Mouse (Mus musculus): ENCODE data around the gene Nexmif. TPM values are rescaled to one million over a fixed set of nuclear protein-coding genes. Genes with fewer than 3 reads are reported as not detected.
A peak's percentile ranks its signal among the peaks of the same experiment; 100 is the strongest.
"Not testable (repeated sequence)": the region's sequence is repeated elsewhere in the genome, so short reads cannot be mapped to it uniquely, and the experiment has no call there.

Gene Nexmif
- polyA plus RNA-seq, 1 experiment from 2014 or later = 1.0 TPM

- H3K4me1 ChIP-seq (ENCODE audit: control insufficient read depth, insufficient read depth, low read length) = no peaks in the 10 kb centered on the region
- no peaks in the 10 kb centered on the region for H3K9me3 ChIP-seq (replicated peaks; ENCODE audit: control insufficient read depth, low read length)
- no peaks in the 10 kb centered on the region; the same call in 1 of the 2 replicates for H3K27me3 ChIP-seq (ENCODE audit: control insufficient read depth, insufficient read depth, low read length)
- no peaks in the 10 kb centered on the region for H3K36me3 ChIP-seq (ENCODE audit: control insufficient read depth, insufficient read depth)
- no peak overlapping the region for H3K9ac ChIP-seq (ENCODE audit: low read length)
- no peak for ATAC-seq (replicated peaks; ENCODE audit: extremely low read depth, insufficient read depth, low FRiP score)
- no peak overlapping the region for H3K4me3 ChIP-seq (ENCODE audit: low read length)
- H3K4me2 ChIP-seq (ENCODE audit: low read depth, low read length) = no peak overlapping the region
- H3K27ac ChIP-seq (ENCODE audit: low read length) = no peak overlapping the region
- 24% methylated on average over 1 of the region's 1 CpGs for WGBS
These were observed 50.9 kb downstream of the Nexmif start for GRCm38 (mm10) chrX:104150072-104150471.

DNA sequence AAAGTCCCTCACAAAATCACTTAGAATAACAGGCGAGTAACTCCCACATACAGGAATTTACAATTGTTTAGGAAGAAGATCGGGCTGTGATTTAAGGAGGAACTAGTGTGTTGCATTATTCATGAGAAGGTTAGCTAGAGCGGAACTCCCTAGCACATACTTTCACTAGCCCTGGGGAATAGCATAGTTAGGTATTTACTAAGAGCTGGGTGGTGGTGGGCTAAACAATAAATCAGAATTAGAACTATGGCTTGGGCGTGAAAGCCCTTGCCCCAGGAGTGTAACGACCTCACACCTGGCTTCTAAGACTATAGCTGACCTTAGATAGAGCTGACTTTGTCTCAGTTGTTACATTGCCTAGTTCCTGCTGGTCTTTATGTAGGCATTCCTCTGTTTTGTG lies 85.7 kb downstream of the Nexmif start:
- not testable (repeated sequence) for H3K27ac ChIP-seq (ENCODE audit: low read length); H3K9ac ChIP-seq (ENCODE audit: low read length); H3K9me3 ChIP-seq (replicated peaks; ENCODE audit: control insufficient read depth, low read length); H3K36me3 ChIP-seq (ENCODE audit: control insufficient read depth, insufficient read depth); H3K4me3 ChIP-seq (ENCODE audit: low read length); H3K27me3 ChIP-seq (ENCODE audit: control insufficient read depth, insufficient read depth, low read length); H3K4me1 ChIP-seq (ENCODE audit: control insufficient read depth, insufficient read depth, low read length); H3K4me2 ChIP-seq (ENCODE audit: low read depth, low read length); ATAC-seq (replicated peaks; ENCODE audit: extremely low read depth, insufficient read depth, low FRiP score)
- WGBS = 67% methylated on average over 5 of the region's 5 CpGs

DNA sequence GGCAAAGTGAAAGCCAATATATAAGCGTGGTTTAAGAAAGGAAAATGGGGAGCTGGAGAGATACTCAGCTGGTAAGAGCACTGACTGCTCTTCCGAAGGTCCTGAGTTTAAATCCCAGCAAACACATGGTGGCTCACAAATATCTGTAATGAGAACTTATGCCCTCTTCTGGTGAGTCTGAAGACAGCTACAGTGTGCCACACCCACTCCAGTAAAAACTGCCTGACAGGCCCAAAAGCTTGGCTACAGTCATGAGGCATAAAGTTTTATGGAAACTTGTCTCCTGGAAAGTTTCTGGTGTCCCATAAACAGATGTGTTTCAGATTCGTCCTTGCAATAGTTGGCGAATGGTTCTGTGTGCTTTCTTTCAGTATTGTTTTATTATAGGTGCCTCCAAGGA lies 86.4 kb downstream of the Nexmif start:
- 69% methylated on average over 4 of the region's 4 CpGs for WGBS
- H3K4me3 ChIP-seq (ENCODE audit: low read length) = no peak overlapping the region

DNA sequence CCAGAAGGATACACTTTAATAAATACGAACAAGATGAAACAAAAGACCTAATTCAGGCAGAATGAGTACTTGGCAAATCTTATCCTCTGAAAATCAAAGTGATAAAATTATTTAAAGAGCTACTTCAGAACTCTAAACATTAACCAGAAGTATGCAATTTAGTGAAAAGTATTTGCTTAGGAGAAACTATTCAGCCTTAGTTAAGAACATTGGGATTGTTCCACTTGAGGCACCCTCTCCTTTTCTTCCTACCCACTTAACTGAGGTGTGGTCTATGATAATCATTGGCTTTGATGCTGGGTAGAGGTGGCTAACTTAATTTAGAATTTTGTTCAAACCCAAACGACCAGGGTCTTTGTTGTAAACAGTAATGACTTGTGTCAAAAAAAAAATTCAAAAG lies 146.1 kb downstream of the Nexmif start:
- no peak for ATAC-seq (replicated peaks; ENCODE audit: extremely low read depth, insufficient read depth, low FRiP score)
- Histone ChIP-seq H3K4me2 (ENCODE audit: low read depth, low read length) (no peak overlapping the region), H3K27me3 (ENCODE audit: control insufficient read depth, insufficient read depth, low read length) (no peaks in the 10 kb centered on the region), H3K36me3 (ENCODE audit: control insufficient read depth, insufficient read depth) (no peaks in the 10 kb centered on the region), H3K27ac (ENCODE audit: low read length) (no peak overlapping the region), H3K4me3 (ENCODE audit: low read length) (no peak overlapping the region), H3K9ac (ENCODE audit: low read length) (no peak overlapping the region), H3K4me1 (ENCODE audit: control insufficient read depth, insufficient read depth, low read length) (no peaks in the 10 kb centered on the region), H3K9me3 (replicated peaks; ENCODE audit: control insufficient read depth, low read length) (no peaks in the 10 kb centered on the region)
- WGBS = 50% methylated on average over 2 of the region's 2 CpGs

More for the DNA sequence above, 86.4 kb downstream of the Nexmif start:
- no peak overlapping the region for H3K4me2 ChIP-seq (ENCODE audit: low read depth, low read length)
- no peak for ATAC-seq (replicated peaks; ENCODE audit: extremely low read depth, insufficient read depth, low FRiP score)
- no peak overlapping the region for H3K9ac ChIP-seq (ENCODE audit: low read length)
- no peaks in the 10 kb centered on the region for H3K36me3 ChIP-seq (ENCODE audit: control insufficient read depth, insufficient read depth)
- H3K27me3 ChIP-seq (ENCODE audit: control insufficient read depth, insufficient read depth, low read length) = no peaks in the 10 kb centered on the region
- H3K9me3 ChIP-seq (replicated peaks; ENCODE audit: control insufficient read depth, low read length) = no peaks in the 10 kb centered on the region
- H3K4me1 ChIP-seq (ENCODE audit: control insufficient read depth, insufficient read depth, low read length) = no peaks in the 10 kb centered on the region
- H3K27ac ChIP-seq (ENCODE audit: low read length) = no peak overlapping the region

GRCm38 (mm10) chrX:104040276-104040675 lies 160.7 kb downstream of the Nexmif start:
- Histone ChIP-seq H3K4me3 (ENCODE audit: low read length) (no peak overlapping the region), H3K36me3 (ENCODE audit: control insufficient read depth, insufficient read depth) (no peaks in the 10 kb centered on the region), H3K4me2 (ENCODE audit: low read depth, low read length) (no peak overlapping the region), H3K4me1 (ENCODE audit: control insufficient read depth, insufficient read depth, low read length) (no peaks in the 10 kb centered on the region), H3K27me3 (ENCODE audit: control insufficient read depth, insufficient read depth, low read length) (peaks cover 5% of the 10 kb centered on the region), H3K27ac (ENCODE audit: low read length) (no peak overlapping the region), H3K9ac (ENCODE audit: low read length) (no peak overlapping the region), H3K9me3 (replicated peaks; ENCODE audit: control insufficient read depth, low read length) (no peaks in the 10 kb centered on the region)
- no peak for ATAC-seq (replicated peaks; ENCODE audit: extremely low read depth, insufficient read depth, low FRiP score)

DNA sequence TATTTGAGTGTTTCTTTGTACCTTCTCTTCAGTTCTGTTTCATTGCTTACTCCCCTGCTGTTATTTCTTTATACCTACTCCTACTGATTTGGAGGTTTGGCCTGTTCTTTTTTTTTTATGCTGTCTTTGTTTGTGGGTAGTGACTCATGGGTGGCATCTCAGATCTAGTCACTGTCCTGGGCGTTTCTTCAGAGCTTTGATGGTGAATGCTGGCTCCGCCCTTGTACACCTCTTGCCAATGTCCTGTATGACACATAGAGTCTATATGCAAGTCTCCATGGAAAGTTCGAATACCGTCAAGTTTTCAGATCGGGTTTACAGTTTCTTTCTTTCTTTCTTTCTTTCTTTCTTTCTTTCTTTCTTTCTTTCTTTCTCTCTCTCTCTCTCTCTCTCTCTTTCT lies 167.1 kb downstream of the Nexmif start:
- no peak overlapping the region for H3K4me3 ChIP-seq (ENCODE audit: low read length)
- H3K9me3 ChIP-seq (replicated peaks; ENCODE audit: control insufficient read depth, low read length) = no peaks in the 10 kb centered on the region
- H3K4me1 ChIP-seq (ENCODE audit: control insufficient read depth, insufficient read depth, low read length) = no peaks in the 10 kb centered on the region
- 71% methylated on average over 5 of the region's 5 CpGs for WGBS
- no peaks in the 10 kb centered on the region for H3K36me3 ChIP-seq (ENCODE audit: control insufficient read depth, insufficient read depth)
- peaks cover 4% of the 10 kb centered on the region; the same call in 1 of the 2 replicates for H3K27me3 ChIP-seq (ENCODE audit: control insufficient read depth, insufficient read depth, low read length)
- no peak for ATAC-seq (replicated peaks; ENCODE audit: extremely low read depth, insufficient read depth, low FRiP score)
- H3K9ac ChIP-seq (ENCODE audit: low read length) = no peak overlapping the region
- H3K4me2 ChIP-seq (ENCODE audit: low read depth, low read length) = no peak overlapping the region
- no peak overlapping the region for H3K27ac ChIP-seq (ENCODE audit: low read length)

DNA sequence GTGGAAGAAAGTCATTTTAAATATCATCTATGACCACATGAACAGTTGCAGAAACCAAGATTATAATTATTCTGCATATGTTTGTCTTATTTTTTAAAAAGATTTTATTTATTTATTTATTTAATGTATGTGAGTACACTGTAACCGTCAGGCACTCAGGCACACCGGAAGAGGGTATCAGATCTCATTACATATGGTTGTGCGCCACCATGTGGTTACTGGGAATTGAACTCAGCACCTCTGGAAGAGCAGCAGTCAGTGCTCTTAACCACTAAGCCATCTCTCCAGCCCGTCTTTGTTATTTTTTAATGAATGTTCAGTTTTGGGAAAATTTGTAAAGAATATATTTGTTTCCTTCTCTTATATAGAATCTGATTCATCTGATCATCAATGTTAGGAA lies 168.2 kb downstream of the Nexmif start:
- Histone ChIP-seq H3K9ac (ENCODE audit: low read length) (no peak overlapping the region), H3K36me3 (ENCODE audit: control insufficient read depth, insufficient read depth) (no peaks in the 10 kb centered on the region), H3K4me2 (ENCODE audit: low read depth, low read length) (no peak overlapping the region), H3K4me3 (ENCODE audit: low read length) (no peak overlapping the region), H3K9me3 (replicated peaks; ENCODE audit: control insufficient read depth, low read length) (no peaks in the 10 kb centered on the region), H3K27ac (ENCODE audit: low read length) (no peak overlapping the region), H3K27me3 (ENCODE audit: control insufficient read depth, insufficient read depth, low read length) (peaks cover 4% of the 10 kb centered on the region; the same call in 1 of the 2 replicates), H3K4me1 (ENCODE audit: control insufficient read depth, insufficient read depth, low read length) (no peaks in the 10 kb centered on the region)
- 39% methylated on average over 4 of the region's 4 CpGs for WGBS
- ATAC-seq (replicated peaks; ENCODE audit: extremely low read depth, insufficient read depth, low FRiP score) = no peak

MicroRNA genes within 50 kb of the gene (microRNA counts, 519-probe panel; counts per million panel counts)
- 2,113 counts per million, percentile 28 among the panel's probes with 10 or more counts for microRNA mmu-miR-672

Small RNA genes within 50 kb of the gene (microRNA-seq; reads per million reads assigned to microRNA genes)
- gene Gm24993 = not detected
- 117 reads per million, percentile 53 among the genes with 10 or more reads in this experiment for gene Mir672

Other genes starting within 250 kb of the Nexmif start
- 18.6 and 22.8 TPM in 2 replicates for gene Rlim, start 219.9 kb downstream of the Nexmif start, polyA plus RNA-seq (2015; fragmentation: Nextera tagmentation; extraction: Ambion mirVana)
- 8.0 and 9.0 TPM in 2 replicates for gene Abcb7, start 212.7 kb upstream of the Nexmif start, polyA plus RNA-seq (2015; fragmentation: Nextera tagmentation; extraction: Ambion mirVana)

All from heart, embryonic 16.5 days (tissue).